Mouse (Mus musculus): ENCODE measurements around the gene Aff4.

The Aff4 gene

DNA sequence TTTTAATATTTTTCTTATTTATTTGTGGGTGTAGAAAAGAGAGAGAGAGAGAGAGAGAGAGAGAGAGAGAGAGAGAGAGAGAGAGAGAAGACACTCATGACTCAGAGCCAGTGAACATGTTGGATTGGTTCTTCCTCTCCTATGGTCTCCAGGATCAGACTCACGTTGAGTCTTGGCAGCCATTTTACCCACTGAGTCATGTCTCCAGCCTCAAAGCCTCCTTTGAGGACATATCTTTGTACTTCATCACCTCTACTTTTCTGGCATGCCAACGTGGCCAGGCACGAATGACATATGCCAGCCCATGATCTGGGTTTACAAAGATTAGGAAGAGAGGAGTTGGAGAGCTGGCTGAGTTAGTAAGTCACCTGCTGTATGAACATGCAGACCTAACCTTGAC is 109.6 kb downstream of the Aff4 start:
- no peak for DNase-seq (ENCODE audit: low read depth, low spot score)

DNA sequence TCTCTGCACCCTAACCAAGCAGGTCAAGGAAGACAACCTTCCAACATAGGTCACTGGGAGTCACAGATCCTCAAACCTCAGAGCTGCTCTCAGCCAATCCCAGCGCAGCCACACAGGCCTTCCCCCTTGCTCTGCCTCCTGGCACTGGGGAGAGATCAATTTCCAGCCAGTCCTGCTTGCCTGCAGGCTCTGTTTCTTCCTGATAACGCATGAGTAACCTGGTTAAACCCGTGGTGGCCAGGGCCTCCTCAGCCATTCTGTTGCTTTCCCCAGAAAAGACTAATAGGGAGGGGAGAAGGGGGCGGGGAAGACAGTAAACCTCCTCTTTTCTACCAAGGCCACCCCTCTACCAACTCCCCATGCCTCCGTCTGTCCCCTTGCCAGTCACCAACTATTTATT is 111.1 kb downstream of the Aff4 start:
- no peak for DNase-seq (ENCODE audit: low read depth, low spot score)

GRCm38 (mm10) chr11:53463551-53464424 is 113.2 kb downstream of the Aff4 start:
- DNase-seq (ENCODE audit: low read depth, low spot score), result peak; percentile 34

DNA sequence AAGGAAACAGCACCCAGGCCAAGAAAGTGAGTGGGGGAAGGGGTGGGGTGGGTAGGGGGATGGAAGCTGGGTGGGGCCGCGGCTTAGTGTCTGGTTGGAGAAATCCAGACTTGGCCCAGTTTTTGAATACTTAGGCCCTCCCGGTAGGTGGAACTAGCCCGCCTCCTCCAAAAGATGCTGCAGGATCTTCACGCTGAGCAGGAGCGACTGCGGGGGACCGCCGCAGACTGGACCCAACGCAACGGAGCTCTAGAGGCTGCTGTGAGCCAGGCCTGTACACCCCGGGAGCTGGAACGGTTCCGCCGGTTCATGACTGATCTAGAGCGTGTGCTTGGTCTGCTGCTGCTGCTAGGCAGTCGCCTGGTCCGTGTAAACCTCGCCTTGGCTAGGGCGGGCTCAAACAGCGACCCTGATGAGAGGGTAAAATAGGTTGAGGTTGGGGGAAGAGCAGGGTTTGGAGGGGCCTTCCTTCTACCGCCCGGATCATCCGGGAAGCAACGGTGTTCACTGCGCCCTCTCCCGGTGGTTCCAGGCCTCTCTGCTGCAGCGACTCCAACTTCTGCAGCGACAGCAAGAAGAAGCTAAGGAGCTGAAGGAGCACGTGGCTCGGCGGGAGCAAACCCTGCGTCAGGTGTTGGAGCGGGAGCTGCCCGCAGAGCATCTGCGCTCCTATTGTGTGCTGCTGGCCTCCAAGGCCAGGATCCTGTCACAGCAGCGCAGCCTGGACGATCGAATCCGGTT is 115.8 kb downstream of the Aff4 start:
- peak; percentile 93 for DNase-seq (ENCODE audit: low read depth, low spot score)

DNA sequence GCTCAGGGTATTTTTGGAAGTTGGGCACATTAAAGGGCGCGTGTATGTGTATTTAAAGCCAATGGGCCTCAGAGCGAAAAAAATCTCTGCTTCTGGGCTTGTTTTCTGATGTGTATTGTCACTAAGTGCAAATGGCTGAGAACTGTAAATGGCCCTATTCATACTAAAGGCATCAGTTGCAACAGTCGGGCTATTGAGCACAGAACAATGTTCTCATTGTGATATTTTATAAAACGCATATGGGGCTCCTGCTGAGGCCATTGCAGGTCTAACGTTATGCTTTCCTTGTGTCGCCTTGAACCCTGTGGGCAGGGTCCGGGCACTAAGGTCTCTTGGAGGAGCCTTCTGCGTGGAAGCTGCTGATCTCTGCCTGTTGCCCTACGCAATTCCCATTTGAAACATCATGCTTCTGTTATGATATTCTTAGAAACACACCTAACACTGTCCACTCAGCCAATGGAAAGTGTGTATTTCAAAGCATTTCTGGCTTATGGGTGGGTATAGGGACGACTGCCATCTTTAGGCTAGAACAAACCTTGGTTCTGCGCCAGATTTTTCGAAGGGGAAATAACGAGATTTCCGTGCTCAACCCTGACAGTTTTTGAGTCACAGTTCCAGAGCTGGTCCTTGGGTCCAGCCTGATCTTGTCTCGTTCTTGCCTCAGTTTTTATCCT is 118.8 kb downstream of the Aff4 start:
- no peak for DNase-seq (ENCODE audit: low read depth, low spot score)

- DNase-seq (ENCODE audit: low read depth, low spot score), result peak; percentile 89
Measured at GRCm38 (mm10) chr11:53469968-53470695, 119.5 kb downstream of the Aff4 start, which contains the start of gene Gm9837. Gm9837 (minus strand) TSS chr11:53470479.
